Mouse (Mus musculus): ENCODE results near the gene Stambpl1.

Gene Stambpl1

DNA sequence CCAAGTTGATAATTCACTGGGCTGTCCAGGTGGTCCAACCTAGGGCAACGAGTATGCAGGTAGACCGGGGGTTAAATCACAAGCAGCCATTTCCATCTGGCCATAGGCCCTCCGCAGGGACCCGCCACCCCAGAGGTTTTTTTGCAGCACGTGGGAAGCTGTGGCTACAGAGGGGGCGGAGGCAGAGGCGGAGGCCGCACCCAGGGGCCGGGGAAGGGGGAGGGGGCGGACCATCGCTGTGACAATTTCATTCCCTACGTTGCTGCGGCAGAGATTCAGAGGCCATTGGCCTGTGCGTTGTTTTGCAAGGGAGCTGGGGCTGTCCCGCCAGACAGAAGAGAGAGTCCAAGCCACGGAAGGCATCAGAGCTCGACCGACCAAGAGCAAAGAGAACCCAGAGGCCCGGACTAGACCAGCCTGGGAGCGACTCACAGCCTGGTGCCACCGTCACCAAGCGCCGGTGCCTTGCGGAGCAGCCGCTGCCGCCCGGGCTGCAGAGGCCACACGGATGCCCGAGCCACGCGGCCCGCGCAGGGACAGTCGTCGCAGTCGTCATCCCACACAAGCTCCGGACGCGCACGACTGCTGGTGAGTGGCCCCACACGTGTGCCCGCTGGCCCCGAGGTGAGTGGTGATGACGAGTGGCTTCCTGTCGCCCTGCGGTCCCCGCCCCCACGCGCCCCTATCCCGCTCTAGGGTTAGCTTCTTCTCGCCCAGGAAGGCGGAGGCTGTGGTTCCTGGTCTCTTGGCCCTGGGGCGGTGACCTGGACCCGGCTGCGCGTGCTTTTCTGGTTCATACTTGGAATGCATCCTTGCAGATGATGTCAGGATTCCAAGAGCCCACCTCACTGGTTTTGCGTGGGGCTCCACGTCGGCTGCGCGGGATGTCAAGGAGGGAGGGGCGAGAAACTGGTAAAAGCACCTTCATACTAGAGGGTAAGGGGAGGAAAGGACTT lies at the start of gene Stambpl1:
Gene Stambpl1, plus strand, starts transcription at position 222 of the 956 bp plus-strand sequence.
- peak; percentile 75 for DNase-seq (ENCODE audit: low spot score)

DNA sequence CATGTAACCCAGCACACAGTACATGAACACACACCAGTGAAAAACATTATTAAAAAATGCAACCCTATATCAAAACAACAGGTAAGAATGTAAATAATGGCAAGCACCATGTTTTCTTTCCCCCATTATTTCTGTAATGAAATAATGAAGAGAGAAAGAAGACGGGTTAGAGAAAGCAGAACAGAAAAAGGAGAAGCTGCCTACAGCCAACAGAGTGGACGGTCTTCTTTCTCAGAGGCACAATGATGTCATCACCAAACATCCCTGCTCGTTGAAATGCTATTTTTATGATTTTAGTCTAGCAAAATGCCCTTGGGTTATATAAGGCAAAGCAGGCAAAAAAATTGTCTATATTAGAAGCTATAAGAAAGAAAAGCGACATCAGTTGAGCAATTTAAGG lies 43.6 kb upstream of the Stambpl1 start:
- no peak for DNase-seq (ENCODE audit: low spot score)

DNA sequence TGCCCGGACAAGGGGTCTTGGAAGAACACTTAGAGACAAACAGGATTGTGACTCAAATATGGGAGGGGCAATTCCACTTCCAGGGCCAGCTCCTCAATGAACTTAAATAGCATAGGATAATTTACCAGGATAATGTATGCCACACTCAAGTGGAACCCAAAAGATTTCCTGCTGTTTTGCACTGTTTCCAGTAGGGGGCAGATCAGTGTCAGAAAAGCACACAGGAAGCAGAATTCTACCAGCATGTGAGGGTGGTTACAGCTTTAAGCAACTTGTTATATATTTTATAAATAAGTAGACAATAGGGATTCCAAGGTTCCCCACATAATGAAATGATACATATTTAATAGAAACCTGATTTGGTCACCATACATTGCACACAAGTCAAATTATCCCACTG lies 40.1 kb upstream of the Stambpl1 start:
- DNase-seq (ENCODE audit: low spot score), result peak; percentile 62

DNA sequence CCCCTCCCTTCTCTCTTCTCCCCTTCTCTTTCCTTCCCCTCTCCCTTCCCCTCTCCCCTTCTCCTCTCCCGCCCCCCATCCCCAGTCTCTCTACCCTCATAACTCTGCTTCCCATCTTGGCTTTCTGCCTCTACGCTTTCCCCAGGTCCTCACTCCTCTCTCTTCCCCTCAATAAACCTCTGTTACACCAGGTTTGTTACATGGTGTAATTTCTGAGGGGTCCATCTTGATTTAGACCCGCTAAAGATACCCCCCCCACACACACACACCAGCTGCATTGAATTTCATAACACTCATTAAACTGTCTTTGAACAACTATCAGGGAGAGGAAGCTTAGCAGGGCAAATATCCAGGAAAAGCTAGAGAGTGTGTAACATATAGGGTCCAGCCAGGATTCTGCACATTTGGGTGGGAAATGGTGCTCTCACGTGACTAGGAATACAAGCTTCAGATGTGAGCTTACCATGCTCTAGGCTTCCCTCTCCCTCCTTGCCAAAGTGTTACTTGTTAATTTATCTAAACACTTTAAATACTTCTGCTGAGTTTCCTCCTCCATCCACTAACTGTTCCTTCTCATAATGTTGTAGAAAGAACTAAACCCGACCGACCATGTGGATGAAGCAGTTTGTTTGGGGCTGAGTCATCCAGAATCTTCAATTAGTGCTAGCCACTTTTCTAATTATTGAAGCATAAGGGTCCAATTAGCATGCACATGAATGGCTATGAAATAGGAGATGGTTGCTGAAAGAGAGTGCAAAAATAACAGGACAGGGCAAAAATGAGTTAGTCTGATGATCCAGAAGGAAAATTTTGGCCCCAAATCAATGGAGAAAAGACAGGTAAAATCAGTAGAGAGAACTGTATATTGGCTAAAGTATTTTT lies 38.5 kb upstream of the Stambpl1 start:
- DNase-seq (ENCODE audit: low spot score), result no peak

DNA sequence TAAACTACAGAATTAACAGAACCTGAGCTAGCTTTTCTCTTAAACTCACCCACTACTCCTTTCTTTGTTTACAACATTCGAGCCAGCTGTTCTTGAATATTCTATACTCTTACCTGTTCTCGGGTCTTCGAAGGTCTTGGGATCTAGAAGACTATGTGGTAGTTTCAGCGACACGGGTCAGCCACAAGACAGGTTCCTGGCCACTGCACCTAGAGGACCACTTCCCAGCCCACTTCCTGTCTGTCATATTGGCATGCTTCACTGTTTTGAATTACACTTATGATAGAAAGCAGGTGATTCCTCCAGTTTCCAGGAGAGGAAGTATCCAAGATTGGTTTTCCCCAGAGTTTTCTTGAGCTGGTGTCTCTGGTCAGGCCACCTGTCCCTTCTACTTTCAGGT lies 29.3 kb upstream of the Stambpl1 start:
- no peak for DNase-seq (ENCODE audit: low spot score)

DNA sequence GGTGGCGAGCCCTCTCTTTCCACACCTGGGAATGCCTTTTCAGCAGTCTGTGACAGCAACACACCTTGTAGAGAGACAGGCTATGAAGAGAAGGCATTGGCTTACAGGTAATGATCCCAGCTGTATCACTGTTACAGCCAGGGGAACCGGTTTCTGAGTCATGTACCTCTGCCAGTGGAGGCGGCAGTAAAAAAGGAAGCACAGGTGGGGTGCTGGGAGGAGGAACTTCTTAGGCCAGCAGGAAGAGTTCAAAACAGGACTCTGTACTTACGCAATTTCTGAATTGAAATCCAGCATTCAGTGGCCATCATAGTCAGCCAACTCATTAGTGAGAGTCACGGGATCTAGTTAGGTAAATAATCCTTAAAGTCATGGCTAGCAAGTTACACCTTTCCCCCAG lies 26.1 kb upstream of the Stambpl1 start, which contains the start of gene Ankrd22:
Gene Ankrd22, minus strand, starts transcription at position 163 of the 400 bp plus-strand sequence.
- no peak for DNase-seq (ENCODE audit: low spot score)

DNA sequence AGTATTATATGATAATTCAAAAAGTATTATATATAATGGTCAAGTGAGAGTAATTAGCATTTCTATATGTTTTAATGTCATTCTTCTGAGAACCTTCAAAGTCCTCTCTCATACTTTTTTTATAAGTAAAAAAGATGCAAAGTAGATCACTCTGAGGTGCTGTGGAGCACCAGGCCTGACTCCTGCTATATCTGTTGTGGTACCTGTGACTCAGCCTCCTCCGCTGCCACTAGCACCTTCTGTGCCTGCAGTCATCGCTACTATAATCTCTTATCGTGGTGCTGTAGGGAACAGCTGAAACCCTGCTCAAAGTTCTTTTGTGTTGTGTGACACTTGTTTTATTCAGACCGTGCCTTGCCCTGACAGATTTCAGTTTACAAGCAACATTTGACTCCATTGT lies 25.6 kb upstream of the Stambpl1 start:
- DNase-seq (ENCODE audit: low spot score), result no peak

DNA sequence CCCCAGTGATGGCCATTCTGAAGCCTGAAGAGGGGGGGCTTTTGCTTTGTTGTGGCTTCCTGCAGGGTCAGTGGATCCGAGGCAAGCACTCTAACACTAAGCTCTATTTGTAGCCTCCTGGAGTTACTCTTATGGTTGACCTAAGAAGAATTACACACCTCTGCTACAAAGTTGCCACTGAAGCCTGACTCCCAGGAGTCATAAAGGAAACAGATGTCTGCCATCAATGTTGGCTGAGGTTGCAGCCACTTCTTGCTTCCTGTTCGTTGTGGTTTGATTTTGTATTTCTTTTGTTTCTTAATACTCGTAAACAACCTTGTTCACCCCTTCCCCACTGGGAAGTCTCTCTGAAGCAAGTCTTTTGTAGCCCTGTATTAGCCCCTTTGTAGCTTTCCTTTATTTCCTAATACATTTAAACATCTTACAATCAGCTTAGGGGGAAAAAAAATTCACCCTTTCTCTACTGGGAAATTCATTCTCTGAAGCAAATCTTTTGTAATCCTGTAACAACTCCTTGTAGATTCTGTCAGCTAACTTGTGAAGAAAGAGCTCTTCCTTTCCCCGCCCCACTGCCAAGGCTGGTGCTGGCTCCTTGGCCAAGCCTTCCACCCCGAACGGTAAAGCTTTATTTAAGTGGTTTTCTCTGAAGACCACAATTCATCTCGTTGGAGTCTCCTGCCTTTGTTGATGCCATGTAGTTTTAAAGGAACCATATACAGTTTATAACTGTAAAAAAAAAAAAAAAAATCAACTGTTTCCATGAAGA lies 23.9 kb upstream of the Stambpl1 start:
- peak; percentile 26 for DNase-seq (ENCODE audit: low spot score)

DNA sequence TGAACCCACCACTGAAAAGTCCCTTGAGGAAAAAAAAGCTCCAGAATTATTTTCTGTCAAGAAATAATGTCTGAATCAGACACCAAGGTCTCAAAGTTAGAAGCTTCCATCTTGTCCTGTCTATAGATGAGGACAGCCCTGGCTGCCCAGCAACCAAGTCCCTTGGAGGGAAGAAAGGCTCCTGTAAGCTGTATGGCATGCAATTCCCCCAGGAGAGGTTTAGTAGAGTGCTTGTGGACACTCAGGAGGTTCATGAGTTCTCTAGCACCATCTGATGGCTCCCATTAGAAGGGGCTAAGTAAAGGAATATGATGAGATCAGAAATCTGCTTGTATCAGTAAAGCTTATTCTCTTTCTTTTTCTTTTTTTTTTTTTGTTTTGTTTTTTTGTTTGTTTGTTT lies 22.9 kb upstream of the Stambpl1 start:
- no peak for DNase-seq (ENCODE audit: low spot score)

DNA sequence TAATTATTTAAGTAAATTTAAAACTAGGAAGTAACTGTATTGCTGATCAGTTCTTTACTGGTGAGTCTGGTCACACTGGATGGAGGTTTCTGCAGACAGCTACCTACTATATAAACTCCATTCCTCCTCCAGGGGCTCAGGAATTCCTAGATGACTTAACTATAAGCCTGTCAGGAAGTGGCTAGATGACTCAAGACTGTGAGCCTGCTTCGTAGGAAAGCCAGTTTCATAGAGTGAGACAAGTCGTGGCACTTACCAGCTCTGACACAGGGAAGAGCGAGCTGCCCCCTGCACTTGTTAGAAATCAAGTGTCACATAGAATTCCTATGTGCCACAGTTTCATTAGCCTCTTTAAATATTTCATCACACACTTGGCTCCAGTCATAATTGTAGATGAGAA lies 20.9 kb upstream of the Stambpl1 start:
- DNase-seq (ENCODE audit: low spot score), result no peak

DNA sequence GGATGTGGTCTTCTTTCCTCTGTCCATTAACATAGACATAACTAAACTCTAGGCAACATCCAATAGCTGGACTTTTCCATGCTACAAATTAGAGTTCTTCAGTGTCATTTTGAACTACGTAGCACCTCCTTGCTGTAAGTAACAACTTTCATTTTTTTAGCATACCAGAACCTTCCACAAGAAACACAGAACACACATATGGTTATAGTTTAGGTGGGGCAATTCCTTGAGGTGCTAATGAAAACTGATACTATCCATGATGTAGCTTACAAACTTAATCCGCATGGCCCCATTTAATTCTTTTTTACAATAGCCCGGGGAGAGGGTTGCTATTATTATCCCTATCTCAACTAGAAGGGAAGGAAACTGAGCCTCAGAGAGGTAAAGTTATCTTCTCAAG lies 18.0 kb upstream of the Stambpl1 start:
- no peak for DNase-seq (ENCODE audit: low spot score)

DNA sequence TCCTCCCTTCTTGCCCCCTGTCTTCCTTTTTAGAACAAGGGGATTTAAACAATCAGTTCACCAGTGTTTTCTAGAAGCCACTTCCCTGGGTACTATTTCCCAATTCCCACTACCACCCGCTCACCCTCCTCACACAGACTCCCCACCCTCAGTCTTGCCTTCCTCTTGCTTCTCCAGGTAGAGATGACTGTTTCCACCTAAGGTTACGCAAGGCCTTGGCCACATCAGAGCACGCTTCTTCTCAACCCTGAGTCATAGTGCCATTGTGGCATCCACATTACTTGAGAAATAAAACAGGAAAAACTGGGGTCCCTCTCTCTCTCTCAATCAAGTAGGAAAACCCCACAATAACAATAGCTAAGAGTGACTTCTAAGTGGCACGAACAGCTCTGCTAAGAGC lies 12.9 kb upstream of the Stambpl1 start:
- no peak for DNase-seq (ENCODE audit: low spot score)

DNA sequence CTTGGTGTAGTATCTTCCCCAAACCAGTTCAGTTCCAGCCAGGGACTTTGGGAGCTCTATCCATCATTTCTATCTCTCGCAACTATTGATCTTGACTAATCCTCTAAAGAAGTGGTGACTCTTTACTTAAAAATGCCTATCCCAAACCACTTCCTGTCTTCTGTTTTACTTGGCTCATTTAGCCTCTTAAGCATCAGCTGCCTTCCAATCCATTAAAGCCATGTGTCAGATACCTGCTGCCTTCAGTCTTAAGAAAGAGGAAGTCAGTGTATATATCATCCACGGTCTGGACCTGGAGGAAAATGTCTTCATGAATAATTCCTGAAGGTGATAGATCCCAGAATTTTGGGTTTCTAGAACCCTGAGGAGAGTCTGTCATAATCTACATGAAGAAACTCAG lies 11.7 kb upstream of the Stambpl1 start:
- DNase-seq (ENCODE audit: low spot score), result no peak

DNA sequence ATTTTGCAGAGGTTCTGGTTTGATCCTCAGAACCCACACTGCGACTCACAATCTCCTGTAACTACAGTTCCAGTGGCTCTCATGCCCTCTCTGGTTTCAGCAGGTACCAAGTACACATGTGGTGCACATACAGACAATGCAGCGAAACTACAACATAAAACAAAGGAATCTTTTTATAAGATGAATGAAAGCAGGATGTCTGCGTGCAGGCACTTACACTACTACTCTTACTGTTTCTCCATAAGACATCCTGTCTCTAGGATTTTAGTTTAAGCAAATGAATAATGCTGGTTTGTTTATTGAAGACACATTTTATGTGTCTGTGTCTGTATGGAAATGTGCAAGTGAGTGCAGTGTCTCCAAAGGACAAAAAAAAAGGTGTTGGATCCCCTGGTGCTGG lies 10.8 kb upstream of the Stambpl1 start:
- DNase-seq (ENCODE audit: low spot score), result no peak

DNA sequence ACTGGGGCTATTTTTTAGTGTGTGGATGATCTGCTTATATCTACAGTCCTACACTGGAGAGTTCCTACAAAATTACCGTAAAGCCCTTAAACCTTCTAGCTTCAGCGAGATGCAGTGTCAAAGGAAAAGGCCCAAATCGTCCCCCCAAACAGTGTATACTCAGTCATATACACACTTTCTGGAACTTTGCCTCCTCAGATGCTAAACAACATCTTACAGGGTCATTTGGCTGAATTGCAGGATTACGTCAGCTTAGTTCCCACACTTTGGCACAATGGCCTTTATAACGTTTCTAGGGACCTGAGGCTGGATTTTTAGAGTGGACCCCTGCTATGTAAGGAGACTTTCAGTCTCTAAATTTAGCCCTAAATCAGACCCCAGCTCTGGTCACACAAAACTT lies 9.5 kb upstream of the Stambpl1 start:
- DNase-seq (ENCODE audit: low spot score), result no peak

DNA sequence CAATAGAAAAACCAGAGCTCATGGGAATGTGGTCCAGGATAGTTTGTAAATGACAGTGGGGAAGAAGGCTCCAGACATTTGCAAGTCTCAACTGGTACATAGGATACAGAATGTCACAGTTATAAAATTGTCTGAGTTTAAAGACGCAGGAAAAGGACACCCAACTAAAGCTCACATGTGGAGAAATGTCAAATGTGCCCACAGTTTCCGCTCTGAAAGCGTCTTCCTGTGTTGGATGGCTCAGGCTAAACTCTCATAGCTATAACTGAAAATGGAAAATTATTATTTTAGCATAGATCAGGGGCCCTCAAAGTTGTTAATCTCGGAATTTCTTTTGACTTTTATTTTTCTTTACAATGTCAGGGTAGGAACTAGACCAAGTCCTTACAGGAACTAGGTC lies 5.2 kb upstream of the Stambpl1 start:
- DNase-seq (ENCODE audit: low spot score), result no peak

DNA sequence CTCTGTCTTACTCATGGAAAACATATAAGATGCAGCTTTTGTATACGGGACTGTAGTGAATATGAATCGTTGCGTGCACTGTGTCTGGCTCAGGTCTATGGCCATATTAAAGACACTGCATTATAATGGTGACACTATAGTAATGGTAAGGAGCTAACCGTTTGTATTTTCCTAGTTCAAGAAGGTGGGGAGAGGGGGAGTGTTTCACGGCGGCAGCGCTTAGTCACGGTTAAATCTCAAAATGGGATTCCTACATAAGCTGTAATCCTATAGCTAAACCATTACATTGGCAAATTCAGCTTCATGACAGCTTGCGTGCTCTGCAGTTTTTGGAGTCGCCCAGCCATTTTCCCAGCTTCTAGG lies 403 bp upstream of the Stambpl1 start:
- DNase-seq (ENCODE audit: low spot score), result no peak

DNA sequence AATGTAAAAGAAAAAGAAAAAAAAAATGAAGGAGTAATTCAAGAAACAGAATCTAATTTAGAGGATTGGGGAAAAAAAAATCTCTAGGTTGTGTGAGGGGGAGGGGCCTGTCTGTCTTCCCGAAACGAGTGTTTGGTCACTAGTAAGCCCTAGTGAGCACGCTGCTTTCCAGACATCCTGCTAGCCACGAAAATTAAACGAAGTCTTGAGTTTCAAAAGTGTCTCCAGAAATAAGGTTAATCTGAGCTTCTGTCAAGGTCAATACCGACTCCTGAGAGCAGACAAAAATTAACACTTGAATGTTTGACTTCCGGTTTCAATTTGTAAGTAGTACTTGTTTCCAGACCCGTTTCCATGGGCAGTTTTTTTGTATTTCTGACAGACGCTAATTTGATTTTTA lies 1.1 kb downstream of the Stambpl1 start:
- peak; percentile 67 for DNase-seq (ENCODE audit: low spot score)

DNA sequence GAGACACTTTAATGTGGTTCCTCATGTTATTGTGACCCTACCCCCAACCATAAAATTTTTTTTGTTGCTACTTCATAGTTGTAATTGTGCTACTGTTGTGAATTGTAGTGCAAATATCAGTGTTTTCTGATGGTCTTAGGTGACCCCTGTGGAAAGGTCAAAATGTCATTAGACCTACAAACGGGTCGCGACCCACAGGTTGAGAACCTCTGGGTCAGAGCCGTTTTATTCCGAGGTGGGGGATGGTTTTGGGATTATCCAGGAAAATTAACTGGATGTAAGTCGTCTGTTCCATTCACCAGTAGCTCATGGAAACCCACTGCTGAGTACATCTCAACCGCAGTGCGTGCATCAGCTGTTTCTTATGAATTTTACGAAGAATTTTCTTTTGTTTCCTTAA lies 1.7 kb downstream of the Stambpl1 start:
- no peak for DNase-seq (ENCODE audit: low spot score)

DNA sequence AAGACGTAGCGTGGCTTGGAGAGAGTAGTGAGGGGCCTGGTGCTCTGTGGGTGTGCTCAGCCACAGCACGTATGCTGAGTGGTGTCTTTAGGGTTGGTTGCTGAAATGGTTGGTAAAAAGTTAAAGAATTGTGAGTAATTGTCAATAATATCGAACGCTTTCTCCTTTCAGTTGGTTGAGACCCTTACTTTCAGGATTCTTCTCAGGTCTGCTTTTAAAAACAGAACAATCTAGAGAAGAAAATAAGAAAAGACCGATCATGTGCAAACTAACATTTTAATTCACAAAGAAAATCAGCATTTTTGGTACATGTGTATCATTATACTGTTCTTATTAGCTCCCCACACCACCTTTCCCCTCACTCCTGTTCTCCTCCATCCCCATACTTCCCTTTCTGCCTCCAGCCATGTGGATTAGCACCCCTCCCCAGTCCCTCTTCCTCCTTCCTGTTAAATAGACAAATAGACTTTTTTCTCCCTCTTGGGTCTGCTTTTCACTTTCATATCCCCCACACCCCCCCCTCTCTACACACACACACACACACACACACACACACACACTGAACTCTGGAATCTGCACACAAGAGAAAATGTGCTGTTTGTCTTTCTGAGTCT lies 2.2 kb downstream of the Stambpl1 start:
- no peak for DNase-seq (ENCODE audit: low spot score)

DNA sequence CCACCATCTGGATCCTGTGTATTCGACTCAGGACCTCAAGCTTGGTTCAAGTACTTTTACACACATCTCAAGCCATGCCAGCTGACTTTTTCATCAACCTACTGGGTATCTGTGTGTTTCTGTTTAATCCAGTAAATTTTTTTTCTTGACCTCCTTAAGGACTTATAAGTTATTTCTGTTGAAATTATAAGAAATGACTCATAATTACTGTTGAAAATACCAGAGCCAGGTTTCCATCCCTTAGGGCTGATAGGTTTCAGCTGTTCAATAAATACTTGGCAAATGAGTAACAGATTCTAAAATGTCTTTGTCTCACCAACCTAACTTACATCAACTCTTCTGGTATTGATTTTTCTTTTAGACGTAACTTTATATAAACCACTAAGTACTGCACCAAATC lies 3.0 kb downstream of the Stambpl1 start:
- no peak for DNase-seq (ENCODE audit: low spot score)

DNA sequence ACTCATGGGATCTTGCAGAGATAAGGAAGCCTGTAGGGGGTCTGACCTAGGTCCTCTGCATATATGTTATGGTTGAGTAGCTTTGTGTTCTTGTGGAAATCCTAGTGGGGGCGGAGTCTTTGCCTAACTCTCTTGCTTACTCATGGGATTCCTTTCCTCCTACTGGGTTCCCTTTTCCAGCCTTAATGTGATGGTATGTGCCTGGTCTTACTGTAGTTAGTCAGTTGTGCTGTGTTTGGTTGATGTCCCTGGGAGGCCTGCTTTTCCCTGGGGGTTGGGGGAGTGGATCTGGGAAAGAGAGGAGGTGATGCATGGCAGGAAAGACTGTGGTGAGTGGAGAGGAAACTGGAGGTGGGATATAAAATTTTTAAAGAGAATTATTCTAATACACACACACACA lies 6.0 kb downstream of the Stambpl1 start:
- DNase-seq (ENCODE audit: low spot score), result no peak
